Mouse (Mus musculus): ENCODE results near the gene Hsp90ab1. TPM values are rescaled to one million over a fixed set of nuclear protein-coding genes. Genes with fewer than 3 reads are reported as not detected.

Hsp90ab1 gene
- polyA plus RNA-seq, 1 experiment: 1,606 TPM

DNA sequence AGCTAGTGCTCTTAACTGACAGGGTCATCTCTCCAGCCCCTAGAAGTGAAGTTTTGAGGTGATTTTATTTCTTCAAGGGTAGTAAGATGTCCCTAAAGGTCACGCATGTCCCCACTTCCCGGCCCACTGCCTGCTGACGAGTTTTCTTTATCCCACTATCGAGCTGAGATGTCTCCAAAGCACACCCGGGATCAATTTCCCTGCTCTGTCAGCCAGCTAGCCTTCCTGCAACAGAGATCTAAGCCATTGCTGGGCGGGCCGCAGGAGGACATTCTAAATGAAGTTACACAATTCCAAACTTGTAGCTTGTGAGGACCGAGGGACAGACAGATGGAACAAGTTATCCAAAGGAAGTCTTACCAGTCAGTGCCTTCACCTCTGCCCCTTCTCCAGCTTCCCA lies 27.2 kb upstream of the Hsp90ab1 start:
- Histone ChIP-seq H3ac (ENCODE audit: control insufficient read depth, insufficient read length) (peak overlapping the region; percentile 28), H3K79me2 (ENCODE audit: control insufficient read depth, insufficient read depth) (peaks cover 9% of the 10 kb centered on the region), H3K27me3 (ENCODE audit: control insufficient read depth, insufficient read depth, insufficient read length) (no peaks in the 10 kb centered on the region), H3K4me2 (ENCODE audit: low read depth) (peak overlapping the region; percentile 70), H3K36me3 (ENCODE audit: control insufficient read depth, insufficient read depth) (no peaks in the 10 kb centered on the region), H3K4me3 (peak overlapping the region; percentile 80)
- no peak for TF ChIP-seq POLR2AphosphoS2 (IDR thresholded peaks at IDR 0.05; ENCODE audit: insufficient read length, low read depth)
- TF ChIP-seq MAX (IDR thresholded peaks at IDR 0.05; ENCODE audit: low read depth): no peak
- no peak for TF ChIP-seq SRF (IDR thresholded peaks at IDR 0.05; ENCODE audit: control insufficient read depth, insufficient read length, low read depth)
- no peak for TF ChIP-seq E2F4 (IDR thresholded peaks at IDR 0.05; ENCODE audit: insufficient read depth)
- TF ChIP-seq MYOD1 (IDR thresholded peaks at IDR 0.05; ENCODE audit: control insufficient read depth in 1 of 3, insufficient read length in 2 of 3, low read depth in 2 of 3): no peak
- no peak for TF ChIP-seq CEBPB (IDR thresholded peaks at IDR 0.05; ENCODE audit: insufficient read depth, poor library complexity, severe bottlenecking)
- no peak for TF ChIP-seq POLR2A (IDR thresholded peaks at IDR 0.05; ENCODE audit: insufficient read length, low read depth)
- no peak for TF ChIP-seq TCF3 (IDR thresholded peaks at IDR 0.05; ENCODE audit: insufficient read length, low read depth)
- no peak for TF ChIP-seq REST (IDR thresholded peaks at IDR 0.05; ENCODE audit: insufficient read depth, insufficient read length)
- no peak for TF ChIP-seq MYOG (IDR thresholded peaks at IDR 0.05; ENCODE audit: control insufficient read depth in 1 of 3, insufficient read depth in 1 of 3, insufficient read length in 2 of 3, low read depth in 2 of 3)
- no peak for TF ChIP-seq TCF12 (IDR thresholded peaks at IDR 0.05; ENCODE audit: insufficient read depth, poor library complexity, severe bottlenecking)
- TF ChIP-seq USF1 (IDR thresholded peaks at IDR 0.05; ENCODE audit: low read depth): no peak

- peak within 1 kb of the TSS; percentile 80 for H3K4me3 ChIP-seq
- no peaks in the 10 kb centered on the region for H3K36me3 ChIP-seq (ENCODE audit: control insufficient read depth, insufficient read depth)
- peak within 1 kb of the TSS; percentile 70 for H3K4me2 ChIP-seq (ENCODE audit: low read depth)
- no peaks in the 10 kb centered on the region for H3K27me3 ChIP-seq (ENCODE audit: control insufficient read depth, insufficient read depth, insufficient read length)
- TF ChIP-seq TCF3 (IDR thresholded peaks at IDR 0.05; ENCODE audit: insufficient read length, low read depth) (peak; percentile 42), MYOD1 (IDR thresholded peaks at IDR 0.05; ENCODE audit: control insufficient read depth in 1 of 3, insufficient read length in 2 of 3, low read depth in 2 of 3) (peak in 2 of 3 experiments; percentile 81 to 88), REST (IDR thresholded peaks at IDR 0.05; ENCODE audit: insufficient read depth, insufficient read length) (no peak), POLR2AphosphoS2 (IDR thresholded peaks at IDR 0.05; ENCODE audit: insufficient read length, low read depth) (peak; percentile 95), MYOG (IDR thresholded peaks at IDR 0.05; ENCODE audit: control insufficient read depth in 1 of 3, insufficient read depth in 1 of 3, insufficient read length in 2 of 3, low read depth in 2 of 3) (peak in 2 of 3 experiments; percentile 85 to 92), E2F4 (IDR thresholded peaks at IDR 0.05; ENCODE audit: insufficient read depth) (no peak), POLR2A (IDR thresholded peaks at IDR 0.05; ENCODE audit: insufficient read length, low read depth) (peak; percentile 77)
- peak within 1 kb of the TSS; percentile 28 for H3ac ChIP-seq (ENCODE audit: control insufficient read depth, insufficient read length)
- H3K79me2 ChIP-seq (ENCODE audit: control insufficient read depth, insufficient read depth): peaks cover 15% of the 10 kb centered on the region
Measured at GRCm38 (mm10) chr17:45599446-45600242, 26.6 kb upstream of the Hsp90ab1 start, which contains the start of gene Slc29a1. Gene Slc29a1 (minus strand): TSS chr17:45599606.

DNA sequence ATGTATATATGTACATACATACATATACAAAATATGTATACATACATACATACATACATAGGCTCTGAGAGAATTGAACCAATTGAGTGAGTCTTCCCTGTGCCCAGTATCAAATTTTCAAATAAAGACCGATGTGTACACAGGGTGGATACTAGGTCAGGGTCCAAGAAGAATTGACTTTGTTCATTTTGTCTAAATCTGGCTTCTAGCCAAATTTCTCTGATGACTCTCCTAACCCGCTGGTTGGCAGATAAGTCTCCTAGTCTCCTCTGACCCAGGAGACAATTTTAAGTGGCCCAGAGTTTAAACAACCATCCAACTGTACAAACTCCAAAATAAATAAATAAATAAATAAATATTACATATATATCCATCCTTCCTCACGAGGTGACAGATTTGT lies 25.8 kb upstream of the Hsp90ab1 start:
- no peaks in the 10 kb centered on the region for H3K36me3 ChIP-seq (ENCODE audit: control insufficient read depth, insufficient read depth)
- no peak for TF ChIP-seq MAX (IDR thresholded peaks at IDR 0.05; ENCODE audit: low read depth)
- no peak for TF ChIP-seq CEBPB (IDR thresholded peaks at IDR 0.05; ENCODE audit: insufficient read depth, poor library complexity, severe bottlenecking)
- TF ChIP-seq E2F4 (IDR thresholded peaks at IDR 0.05; ENCODE audit: insufficient read depth): no peak
- no peak for TF ChIP-seq SRF (IDR thresholded peaks at IDR 0.05; ENCODE audit: control insufficient read depth, insufficient read length, low read depth)
- TF ChIP-seq USF1 (IDR thresholded peaks at IDR 0.05; ENCODE audit: low read depth): no peak
- peak overlapping the region; percentile 70 for H3K4me2 ChIP-seq (ENCODE audit: low read depth)
- peak overlapping the region; percentile 80 for H3K4me3 ChIP-seq
- H3ac ChIP-seq (ENCODE audit: control insufficient read depth, insufficient read length): peak overlapping the region; percentile 25
- H3K27me3 ChIP-seq (ENCODE audit: control insufficient read depth, insufficient read depth, insufficient read length): no peaks in the 10 kb centered on the region
- H3K79me2 ChIP-seq (ENCODE audit: control insufficient read depth, insufficient read depth): peaks cover 23% of the 10 kb centered on the region

DNA sequence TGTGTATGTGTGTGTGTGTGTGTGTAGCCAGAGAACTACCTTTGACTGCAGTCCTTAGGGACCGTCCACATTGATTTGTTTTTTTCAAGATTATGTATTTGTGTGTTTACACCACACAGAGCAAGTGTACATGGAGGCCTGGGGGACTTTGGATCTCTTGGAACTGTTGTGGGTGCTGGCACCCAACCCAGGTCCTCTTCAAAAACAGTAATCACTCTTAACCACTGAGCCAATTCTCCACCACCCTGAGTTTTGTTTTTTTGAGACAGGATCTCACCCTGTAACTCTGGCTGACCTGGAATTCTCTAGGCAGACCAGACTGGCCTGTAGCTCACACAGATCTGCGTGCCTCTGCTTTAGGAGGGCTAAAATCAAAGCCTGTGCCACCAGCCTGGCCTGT lies 25.3 kb upstream of the Hsp90ab1 start:
- Histone ChIP-seq H3ac (ENCODE audit: control insufficient read depth, insufficient read length) (no peak overlapping the region), H3K36me3 (ENCODE audit: control insufficient read depth, insufficient read depth) (no peaks in the 10 kb centered on the region), H3K4me3 (peak overlapping the region; percentile 80), H3K4me2 (ENCODE audit: low read depth) (peak overlapping the region; percentile 70), H3K27me3 (ENCODE audit: control insufficient read depth, insufficient read depth, insufficient read length) (no peaks in the 10 kb centered on the region), H3K79me2 (ENCODE audit: control insufficient read depth, insufficient read depth) (peaks cover 28% of the 10 kb centered on the region)
- no peak for TF ChIP-seq REST (IDR thresholded peaks at IDR 0.05; ENCODE audit: insufficient read depth, insufficient read length)
- TF ChIP-seq POLR2A (IDR thresholded peaks at IDR 0.05; ENCODE audit: insufficient read length, low read depth): peak; percentile 35

DNA sequence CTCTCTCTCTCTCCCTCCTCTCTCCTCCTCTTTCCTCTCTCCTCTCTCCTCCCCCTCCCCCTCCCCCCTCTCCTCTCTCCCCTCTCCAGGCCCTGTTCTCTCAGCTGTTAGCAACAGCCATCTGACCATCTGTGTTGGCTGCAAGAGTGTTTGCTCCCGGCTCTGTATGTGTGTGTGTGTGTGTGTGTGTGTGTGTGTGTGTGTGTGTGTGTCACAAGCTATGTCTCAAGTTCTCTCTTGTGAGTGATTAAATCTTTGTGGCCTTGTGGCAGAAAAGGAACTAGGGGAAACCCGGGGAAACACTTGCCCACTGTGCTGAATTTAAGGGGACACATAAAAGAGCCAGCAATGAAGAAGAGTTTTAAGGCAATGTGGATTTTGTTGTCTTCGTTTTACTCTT lies 24.7 kb upstream of the Hsp90ab1 start:
- TF ChIP-seq TCF3 (IDR thresholded peaks at IDR 0.05; ENCODE audit: insufficient read length, low read depth) (peak; percentile 76), POLR2AphosphoS2 (IDR thresholded peaks at IDR 0.05; ENCODE audit: insufficient read length, low read depth) (no peak), CEBPB (IDR thresholded peaks at IDR 0.05; ENCODE audit: insufficient read depth, poor library complexity, severe bottlenecking) (0 out of 2 replicates have a peak, but pooled peaks have one; percentile 34), REST (IDR thresholded peaks at IDR 0.05; ENCODE audit: insufficient read depth, insufficient read length) (no peak), POLR2A (IDR thresholded peaks at IDR 0.05; ENCODE audit: insufficient read length, low read depth) (peak; percentile 34), MYOD1 (IDR thresholded peaks at IDR 0.05; ENCODE audit: control insufficient read depth in 1 of 3, insufficient read length in 2 of 3, low read depth in 2 of 3) (peak; percentile 67 to 86 (median 82)), MYOG (IDR thresholded peaks at IDR 0.05; ENCODE audit: control insufficient read depth in 1 of 3, insufficient read depth in 1 of 3, insufficient read length in 2 of 3, low read depth in 2 of 3) (peak; percentile 80 to 94 (median 90)), E2F4 (IDR thresholded peaks at IDR 0.05; ENCODE audit: insufficient read depth) (no peak), TCF12 (IDR thresholded peaks at IDR 0.05; ENCODE audit: insufficient read depth, poor library complexity, severe bottlenecking) (peak; percentile 97), SRF (IDR thresholded peaks at IDR 0.05; ENCODE audit: control insufficient read depth, insufficient read length, low read depth) (no peak), USF1 (IDR thresholded peaks at IDR 0.05; ENCODE audit: low read depth) (no peak), MAX (IDR thresholded peaks at IDR 0.05; ENCODE audit: low read depth) (no peak)
- H3ac ChIP-seq (ENCODE audit: control insufficient read depth, insufficient read length): peak overlapping the region; percentile 1
- peak overlapping the region; percentile 80 for H3K4me3 ChIP-seq
- no peaks in the 10 kb centered on the region for H3K36me3 ChIP-seq (ENCODE audit: control insufficient read depth, insufficient read depth)
- H3K4me2 ChIP-seq (ENCODE audit: low read depth): peak overlapping the region; percentile 70
- H3K79me2 ChIP-seq (ENCODE audit: control insufficient read depth, insufficient read depth): peaks cover 34% of the 10 kb centered on the region
- no peaks in the 10 kb centered on the region for H3K27me3 ChIP-seq (ENCODE audit: control insufficient read depth, insufficient read depth, insufficient read length)
